Mouse (Mus musculus) midbrain, embryonic 16.5 days (tissue): ENCODE results near the gene Fibp. TPM values are rescaled to one million over a fixed set of nuclear protein-coding genes. Genes with fewer than 3 reads are reported as not detected.

Source experiments
- ATAC-seq: fragments of 200-750 bp; cut with Nextera tagmentation; 2 replicates; pipeline ENCODE4 v1.8.0; 2017; ENCODE audit warnings: moderate TSS enrichment
- H3K27ac ChIP-seq: fragments of 300-500 bp; sonication (generic); 2 replicates; pipeline ENCODE4 v1.5.1; 2014; ENCODE audit warnings: mild to moderate bottlenecking, low read length, mixed read lengths
- H3K27me3 ChIP-seq: fragments of 300-500 bp; sonication (generic); 2 replicates; pipeline ENCODE4 v1.6.1; 2014; ENCODE audit warnings: low read depth, low read length, mixed read lengths; ENCODE audit not compliant: control insufficient read depth, insufficient read depth
- H3K36me3 ChIP-seq: fragments of 300-500 bp; sonication (generic); 2 replicates; pipeline ENCODE4 v1.6.1; 2014; ENCODE audit warnings: mild to moderate bottlenecking, low read length, moderate library complexity, mixed read lengths; ENCODE audit not compliant: control insufficient read depth, insufficient read depth
- H3K4me1 ChIP-seq: fragments of 300-500 bp; sonication (generic); 2 replicates; pipeline ENCODE4 v1.6.1; 2014; ENCODE audit warnings: mild to moderate bottlenecking, low read length, mixed read lengths; ENCODE audit not compliant: control insufficient read depth, insufficient read depth
- H3K4me2 ChIP-seq: fragments of 300-500 bp; sonication (generic); 2 replicates; pipeline ENCODE4 v1.6.1; 2014; ENCODE audit warnings: mild to moderate bottlenecking, low read length, mixed read lengths
- H3K4me3 ChIP-seq: fragments of 300-500 bp; sonication (generic); 2 replicates; pipeline ENCODE4 v1.5.1; 2014; ENCODE audit warnings: low read depth, mild to moderate bottlenecking, low read length, moderate library complexity, mixed read lengths
- H3K9ac ChIP-seq: fragments of 300-500 bp; sonication (generic); 2 replicates; pipeline ENCODE4 v1.6.1; 2014; ENCODE audit warnings: low read depth, low read length, mixed read lengths
- H3K9me3 ChIP-seq: fragments of 300-500 bp; sonication (generic); replicated peaks from 2 replicates; pipeline ENCODE4 v1.6.1; 2014; ENCODE audit warnings: mild to moderate bottlenecking, low read length, mixed read lengths; ENCODE audit not compliant: control insufficient read depth, poor library complexity, severe bottlenecking
- WGBS: fragments of 180-500 bp; shearing (Covaris S2); extraction: QIAGEN DNeasy Blood & Tissue Kit; methylation state at CpG from one replicate; pipeline ENCODE4 v1.1.7; 2014; 5-methylcytosine and 5-hydroxymethylcytosine counted together
- polyA plus RNA-seq: library from polyadenylated mRNA; unstranded; fragments of >200 nt; fragmentation: Nextera tagmentation; extraction: Ambion mirVana; gene quantifications from 2 replicates; pipeline ENCODE4 v1.2.1, GENCODE M21; 2015

Fibp gene
- 159 and 178 TPM in 2 replicates for polyA plus RNA-seq

DNA sequence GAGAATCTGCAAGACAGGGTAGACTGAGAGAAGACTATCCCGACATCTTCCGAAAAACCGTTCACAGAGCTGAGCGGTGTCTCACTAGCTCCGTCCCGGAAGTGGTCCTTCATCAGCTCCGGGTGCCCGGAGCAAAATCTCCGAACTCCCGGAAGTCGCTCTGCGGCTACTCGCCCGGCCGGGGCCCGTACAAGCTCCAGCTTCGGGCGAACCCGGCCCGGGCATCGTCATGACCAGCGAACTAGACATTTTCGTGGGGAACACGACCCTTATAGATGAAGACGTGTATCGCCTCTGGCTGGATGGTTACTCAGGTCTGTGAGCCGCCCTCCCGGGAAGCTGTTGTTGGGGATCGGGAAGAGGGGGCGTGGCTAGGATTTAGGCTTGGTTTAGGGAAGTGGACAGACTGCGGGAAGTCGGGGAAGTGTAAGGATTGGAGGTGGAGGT lies at the start of gene Fibp:
Fibp (plus strand) TSS at position 151 of the 447 bp plus-strand sequence.
- Histone ChIP-seq H3K4me1 (peaks cover 41% of the 10 kb centered on the region), H3K9ac (peak within 1 kb of the TSS; percentile 87), H3K36me3 (peaks cover 11% of the 10 kb centered on the region), H3K27me3 (no peaks in the 10 kb centered on the region), H3K27ac (peak within 1 kb of the TSS; percentile 86), H3K4me2 (peak within 1 kb of the TSS; percentile 98), H3K4me3 (peak within 1 kb of the TSS; percentile 84), H3K9me3 (no peaks in the 10 kb centered on the region)
- ATAC-seq, result peak; percentile 30
- WGBS, result under 1% methylated on average over 32 of the region's 32 CpGs

DNA sequence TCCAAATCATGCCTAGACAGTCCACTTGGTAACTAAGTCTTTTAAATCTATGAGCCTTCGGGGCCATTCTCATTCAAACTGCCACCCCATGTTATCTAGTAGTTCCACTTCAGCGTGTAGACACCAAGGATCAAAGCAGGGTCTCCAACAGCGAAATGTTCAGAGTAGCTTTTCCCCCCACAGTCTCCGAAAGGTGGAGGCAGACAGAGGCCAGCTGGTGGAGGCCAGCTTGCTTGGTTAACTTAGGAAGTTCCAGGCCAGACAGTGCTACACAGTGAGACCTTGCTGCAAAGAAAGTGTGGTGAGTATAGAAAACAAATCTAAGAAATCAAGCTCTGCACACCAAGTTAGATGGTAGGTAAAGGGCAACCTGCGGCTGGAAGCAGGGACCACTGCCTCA lies 49.8 kb upstream of the Fibp start:
- Histone ChIP-seq H3K36me3 (no peaks in the 10 kb centered on the region), H3K4me1 (peaks cover 12% of the 10 kb centered on the region), H3K4me3 (no peak overlapping the region), H3K27ac (no peak overlapping the region), H3K9me3 (no peaks in the 10 kb centered on the region), H3K4me2 (no peak overlapping the region), H3K27me3 (no peaks in the 10 kb centered on the region), H3K9ac (no peak overlapping the region)
- 92% methylated on average over 5 of the region's 5 CpGs for WGBS
- no peak for ATAC-seq

DNA sequence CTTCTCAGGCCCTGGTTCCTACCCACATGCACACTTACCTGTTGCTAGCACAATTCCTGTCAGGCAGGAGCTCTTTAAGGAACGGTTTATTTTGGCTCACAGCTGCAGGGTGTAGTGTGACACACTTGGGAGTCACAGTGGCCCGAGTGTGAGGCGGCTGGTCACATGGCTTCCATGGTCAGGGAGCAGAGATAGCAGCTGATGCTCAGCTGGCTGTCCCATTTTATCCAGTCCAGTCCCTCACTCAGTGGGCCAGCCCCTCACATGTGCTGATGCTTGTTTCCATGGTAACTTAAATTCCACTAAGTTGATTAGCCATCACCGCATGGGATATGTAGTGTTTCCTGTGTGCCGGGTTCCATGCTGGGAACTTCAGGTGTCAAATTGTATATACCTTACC lies 48.5 kb upstream of the Fibp start:
- Histone ChIP-seq H3K4me2 (no peak overlapping the region), H3K9ac (no peak overlapping the region), H3K27me3 (no peaks in the 10 kb centered on the region), H3K4me3 (no peak overlapping the region), H3K9me3 (no peaks in the 10 kb centered on the region), H3K4me1 (peaks cover 9% of the 10 kb centered on the region), H3K27ac (no peak overlapping the region), H3K36me3 (no peaks in the 10 kb centered on the region)
- ATAC-seq, result no peak
- WGBS, result 66% methylated on average over 5 of the region's 5 CpGs

DNA sequence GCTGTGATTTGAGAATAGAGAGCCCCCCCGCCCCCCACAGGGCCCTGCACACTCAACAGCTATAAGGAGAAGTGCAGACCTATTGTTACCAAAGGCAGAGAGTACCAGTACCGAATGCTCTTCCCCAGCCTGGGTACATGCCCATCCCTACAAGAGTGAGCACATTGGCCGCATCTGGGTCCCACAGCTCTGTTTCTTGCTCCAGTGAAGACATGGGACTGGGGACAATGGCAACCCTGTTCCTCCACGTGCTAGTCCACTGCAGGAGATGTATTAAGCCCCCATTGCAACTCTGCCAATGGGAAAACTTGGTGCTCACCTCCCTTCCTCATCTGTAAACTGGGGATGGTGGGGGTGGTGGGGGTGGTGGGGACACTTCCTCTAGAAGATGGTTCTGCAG lies 46.6 kb upstream of the Fibp start:
- no peaks in the 10 kb centered on the region for H3K27me3 ChIP-seq
- ATAC-seq, result no peak
- 71% methylated on average over 4 of the region's 4 CpGs for WGBS

DNA sequence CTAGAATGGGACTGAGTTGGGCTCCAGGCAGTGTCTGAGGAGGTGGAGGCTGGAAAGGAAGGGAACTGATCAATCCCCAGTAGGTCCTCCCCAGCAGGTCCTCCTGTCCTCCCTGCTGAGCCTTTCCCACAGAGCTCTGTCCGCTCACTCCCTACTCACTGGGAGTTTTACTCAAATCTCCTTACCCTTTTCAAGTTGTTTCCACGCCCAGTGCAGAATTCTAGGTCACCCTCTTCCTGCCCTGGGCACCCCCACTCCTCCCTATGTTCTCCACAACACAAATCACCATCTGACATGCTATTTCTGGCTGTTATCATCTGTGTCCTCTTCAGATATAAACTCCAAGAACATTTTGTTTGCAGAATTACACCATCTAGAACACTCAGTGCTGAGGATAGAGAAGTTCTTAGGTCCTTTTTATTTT lies 45.9 kb upstream of the Fibp start:
- H3K4me1 ChIP-seq, result no peaks in the 10 kb centered on the region
- no peak for ATAC-seq
- H3K4me2 ChIP-seq, result no peak overlapping the region
- H3K36me3 ChIP-seq, result no peaks in the 10 kb centered on the region
- H3K4me3 ChIP-seq, result no peak overlapping the region
- WGBS, result 41% methylated on average over 2 of the region's 2 CpGs
- no peaks in the 10 kb centered on the region for H3K27me3 ChIP-seq
- no peak overlapping the region for H3K27ac ChIP-seq
- no peaks in the 10 kb centered on the region for H3K9me3 ChIP-seq
- H3K9ac ChIP-seq, result no peak overlapping the region

More for the DNA sequence above, 46.6 kb upstream of the Fibp start:
- no peak overlapping the region for H3K4me2 ChIP-seq
- no peak overlapping the region for H3K27ac ChIP-seq
- no peak overlapping the region for H3K4me3 ChIP-seq
- H3K4me1 ChIP-seq, result no peaks in the 10 kb centered on the region
- H3K9ac ChIP-seq, result no peak overlapping the region
- H3K36me3 ChIP-seq, result no peaks in the 10 kb centered on the region
- H3K9me3 ChIP-seq, result no peaks in the 10 kb centered on the region

DNA sequence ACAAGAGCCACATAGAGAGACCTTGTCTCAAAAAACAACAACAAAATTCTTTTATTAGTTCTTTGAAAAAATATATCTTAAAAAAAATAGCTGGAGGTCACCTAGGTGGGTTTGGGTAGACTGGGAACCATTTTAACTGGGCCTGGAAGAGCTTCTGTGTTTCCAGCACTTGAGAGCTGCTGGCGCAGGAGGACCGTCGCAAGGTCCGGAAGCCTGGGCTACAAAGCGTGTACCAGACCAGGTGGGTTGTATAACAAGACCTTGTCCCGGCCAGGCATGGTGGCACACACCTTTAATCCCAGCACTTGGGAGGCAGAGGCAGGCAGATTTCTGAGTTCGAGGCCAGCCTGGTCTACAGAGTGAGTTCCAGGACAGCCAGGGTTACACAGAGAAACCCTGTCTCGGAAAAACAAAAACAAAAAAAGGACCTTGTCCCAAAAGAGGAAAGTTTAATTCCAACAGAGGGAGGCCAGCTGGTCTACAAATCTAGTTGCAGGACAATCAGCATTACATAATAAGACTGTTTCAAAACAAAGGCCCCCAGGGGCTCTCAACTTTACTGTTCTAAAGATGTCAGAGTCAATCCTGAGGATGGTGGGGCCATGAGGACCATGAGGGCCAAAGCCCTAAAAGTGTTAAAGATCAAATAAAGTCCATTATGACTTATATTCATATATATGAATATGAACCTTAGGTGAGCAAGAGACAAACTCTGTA lies 41.5 kb upstream of the Fibp start:
- WGBS, result 97% methylated on average over 8 of the region's 8 CpGs
- no peak overlapping the region for H3K9ac ChIP-seq
- H3K27ac ChIP-seq, result no peak overlapping the region
- no peaks in the 10 kb centered on the region for H3K27me3 ChIP-seq
- no peak for ATAC-seq
- H3K9me3 ChIP-seq, result no peaks in the 10 kb centered on the region
- H3K36me3 ChIP-seq, result peaks cover 7% of the 10 kb centered on the region; the same call in 1 of the 2 replicates
- H3K4me2 ChIP-seq, result no peak overlapping the region
- H3K4me1 ChIP-seq, result peaks cover 16% of the 10 kb centered on the region
- no peak overlapping the region for H3K4me3 ChIP-seq

DNA sequence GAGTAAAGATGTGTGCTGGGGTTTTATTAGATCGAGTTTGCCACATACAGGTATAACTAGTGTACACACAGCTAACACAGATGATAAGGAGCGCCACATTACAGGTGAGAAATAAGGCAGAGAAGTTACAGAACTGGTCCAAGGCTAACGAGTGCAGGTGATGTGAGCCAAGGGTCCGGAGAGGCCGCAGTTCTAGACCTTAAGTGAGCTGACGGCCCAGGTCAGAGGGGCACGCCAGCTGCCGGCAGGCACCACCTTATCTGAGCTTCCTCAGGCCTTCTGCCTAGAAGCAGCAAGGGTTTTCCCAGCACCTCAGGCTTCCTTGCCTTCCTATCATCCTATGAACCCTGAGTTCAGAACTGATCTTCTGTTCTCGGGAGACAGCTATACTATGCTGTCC lies 40.8 kb upstream of the Fibp start:
- no peak overlapping the region for H3K27ac ChIP-seq
- H3K4me2 ChIP-seq, result no peak overlapping the region
- H3K4me1 ChIP-seq, result peaks cover 16% of the 10 kb centered on the region
- no peak for ATAC-seq
- H3K9me3 ChIP-seq, result no peaks in the 10 kb centered on the region
- peaks cover 7% of the 10 kb centered on the region; the same call in 1 of the 2 replicates for H3K36me3 ChIP-seq
- WGBS, result 90% methylated on average over 9 of the region's 9 CpGs
- no peak overlapping the region for H3K9ac ChIP-seq
- no peaks in the 10 kb centered on the region for H3K27me3 ChIP-seq
- H3K4me3 ChIP-seq, result no peak overlapping the region

DNA sequence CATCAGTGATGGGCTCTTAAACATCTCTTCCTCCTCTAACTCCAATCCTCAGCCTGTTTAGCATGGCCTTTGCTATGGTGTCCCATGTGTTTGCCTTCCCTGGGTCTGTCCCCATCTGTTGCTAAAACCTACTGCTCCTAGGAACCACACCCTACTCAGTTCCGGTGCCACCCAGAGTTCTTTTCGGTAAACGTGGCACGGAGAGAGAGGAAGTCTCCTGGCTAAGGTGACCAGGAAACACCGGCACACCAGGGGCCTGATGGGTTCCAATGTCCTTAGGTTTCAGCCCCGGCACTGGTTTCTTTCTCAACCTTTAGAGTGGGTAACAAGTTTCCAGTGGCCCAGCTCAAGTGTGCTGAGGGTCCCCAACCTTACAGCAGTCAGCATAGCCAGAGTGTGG lies 39.8 kb upstream of the Fibp start:
- no peak overlapping the region for H3K4me2 ChIP-seq
- no peaks in the 10 kb centered on the region for H3K27me3 ChIP-seq
- H3K9ac ChIP-seq, result no peak overlapping the region
- 93% methylated on average over 6 of the region's 6 CpGs for WGBS
- no peak overlapping the region for H3K27ac ChIP-seq
- H3K9me3 ChIP-seq, result no peaks in the 10 kb centered on the region
- no peak for ATAC-seq
- H3K4me1 ChIP-seq, result peaks cover 18% of the 10 kb centered on the region
- H3K36me3 ChIP-seq, result peaks cover 7% of the 10 kb centered on the region; the same call in 1 of the 2 replicates
- no peak overlapping the region for H3K4me3 ChIP-seq

DNA sequence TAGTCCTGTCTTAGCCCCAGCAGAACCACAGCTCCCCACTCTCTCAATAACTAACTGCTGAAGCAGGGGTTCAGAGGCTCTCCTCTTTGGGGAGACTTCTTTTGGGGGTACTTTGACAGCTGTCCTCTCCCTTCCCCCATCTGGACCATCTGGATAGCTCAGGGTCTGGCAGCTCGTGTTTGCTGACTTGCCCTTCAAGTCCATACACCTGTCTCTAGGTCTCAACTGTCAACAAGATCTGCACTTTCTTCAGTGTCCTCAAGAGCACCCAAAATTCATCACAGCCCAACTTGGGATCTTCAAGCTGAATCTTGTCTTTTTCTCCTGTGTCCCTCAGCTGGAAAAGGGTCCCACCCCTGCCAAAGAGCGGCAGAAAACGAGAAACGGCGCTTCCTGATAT lies 38.6 kb upstream of the Fibp start:
- Histone ChIP-seq H3K36me3 (peaks cover 7% of the 10 kb centered on the region; the same call in 1 of the 2 replicates), H3K27ac (no peak overlapping the region), H3K4me2 (no peak overlapping the region), H3K4me1 (peaks cover 30% of the 10 kb centered on the region), H3K4me3 (no peak overlapping the region), H3K27me3 (no peaks in the 10 kb centered on the region), H3K9ac (no peak overlapping the region), H3K9me3 (no peaks in the 10 kb centered on the region)
- 95% methylated on average over 5 of the region's 5 CpGs for WGBS
- no peak for ATAC-seq
